Mouse (Mus musculus) ES-Bruce4 (cell line): ENCODE data around the gene Peli2.

Experiments
- CTCF ChIP-seq: IDR thresholded peaks from one replicate; pipeline ENCODE4 v1.8.1; 2011; ENCODE audit warnings: low read depth, low read length
- EP300 ChIP-seq: IDR thresholded peaks from 2 replicates; pipeline ENCODE4 v1.6.1; 2011; ENCODE audit warnings: low read depth, low read length; ENCODE audit not compliant: insufficient read depth
- POLR2A ChIP-seq: IDR thresholded peaks from one replicate; pipeline ENCODE4 v1.8.1; 2011; ENCODE audit warnings: low read length; ENCODE audit not compliant: insufficient read depth

DNA sequence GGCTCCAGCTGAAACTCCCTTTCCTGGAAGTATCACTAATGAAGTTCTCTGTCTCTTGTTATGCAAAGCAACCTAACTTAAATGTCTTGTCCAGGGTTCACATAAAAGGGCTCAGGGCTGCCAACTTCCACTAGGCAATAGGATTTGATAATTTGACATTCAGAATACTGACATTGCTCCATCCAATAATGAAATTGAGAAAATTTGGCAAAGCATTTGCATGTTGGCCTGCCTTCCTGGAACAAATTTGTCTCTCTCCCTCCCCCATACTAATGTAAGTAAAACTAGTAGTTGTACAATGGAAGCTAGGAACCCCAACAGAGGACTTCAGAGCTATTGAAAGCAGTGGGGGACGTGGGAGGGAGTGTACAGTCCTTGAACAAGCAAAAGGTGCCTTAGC lies 21.3 kb upstream of the Peli2 start:
- TF ChIP-seq CTCF, result no peak
- no peak for TF ChIP-seq EP300
- TF ChIP-seq POLR2A, result no peak
